Mouse (Mus musculus): ENCODE data around the gene Clip4.

- no peak for TF ChIP-seq CTCF (IDR thresholded peaks at IDR 0.05; ENCODE audit: borderline replicate concordance, extremely low read depth, insufficient read depth, insufficient read length)
- TF ChIP-seq POLR2A (IDR thresholded peaks at IDR 0.05; ENCODE audit: borderline replicate concordance, extremely low read depth, insufficient read depth, insufficient read length, poor library complexity, severe bottlenecking), result no peak
Measured at GRCm38 (mm10) chr17:71780490-71780889, 12.2 kb downstream of the Clip4 start.
